Mouse (Mus musculus) urinary bladder, postnatal 10 days (tissue): ENCODE measurements around the gene Nr2c2ap.

ENCODE experiments used
- DNase-seq: peaks from one replicate; pipeline ENCODE4 v3.0.0; 2022; ENCODE audit warnings: low spot score

Gene Nr2c2ap

GRCm38 (mm10) chr8:70120667-70121066, 10.5 kb upstream of the Nr2c2ap start, which contains the start of gene Ncan:
Ncan (minus strand) TSS chr8:70120873.
- DNase-seq = no peak

GRCm38 (mm10) chr8:70122863-70123262, 8.3 kb upstream of the Nr2c2ap start:
- DNase-seq = no peak

GRCm38 (mm10) chr8:70124992-70125391, 6.1 kb upstream of the Nr2c2ap start:
- no peak for DNase-seq

- no peak for DNase-seq
Measured at GRCm38 (mm10) chr8:70128435-70128834, 2.7 kb upstream of the Nr2c2ap start.

GRCm38 (mm10) chr8:70129309-70129952, 1.7 kb upstream of the Nr2c2ap start:
- no peak for DNase-seq

- no peak for DNase-seq
Measured at GRCm38 (mm10) chr8:70130066-70130465, 1.1 kb upstream of the Nr2c2ap start.

- no peak for DNase-seq
Measured at GRCm38 (mm10) chr8:70134086-70134485, 3.0 kb downstream of the Nr2c2ap start.

GRCm38 (mm10) chr8:70134931-70135330, 3.8 kb downstream of the Nr2c2ap start:
- DNase-seq = no peak

GRCm38 (mm10) chr8:70136591-70136990, 5.5 kb downstream of the Nr2c2ap start:
- no peak for DNase-seq

- DNase-seq = no peak
Measured at GRCm38 (mm10) chr8:70137890-70138289, 6.8 kb downstream of the Nr2c2ap start.

GRCm38 (mm10) chr8:70139026-70139857, 8.1 kb downstream of the Nr2c2ap start, which contains the start of the genes Rfxank, Borcs8 and Mef2b:
Rfxank (minus strand) TSS chr8:70139154.
Borcs8 (plus strand) TSS chr8:70139499.
Mef2b (plus strand) TSS chr8:70139711.
- peak; percentile 95 for DNase-seq

GRCm38 (mm10) chr8:70139981-70140380, 8.8 kb downstream of the Nr2c2ap start:
- no peak for DNase-seq

- no peak for DNase-seq
Measured at GRCm38 (mm10) chr8:70147678-70148607, 16.8 kb downstream of the Nr2c2ap start.

- no peak for DNase-seq
Measured at GRCm38 (mm10) chr8:70150158-70150557, 19.0 kb downstream of the Nr2c2ap start.

GRCm38 (mm10) chr8:70152537-70153257, 21.6 kb downstream of the Nr2c2ap start:
- DNase-seq = no peak

- no peak for DNase-seq
Measured at GRCm38 (mm10) chr8:70157240-70157800, 26.2 kb downstream of the Nr2c2ap start.

- DNase-seq = no peak
Measured at GRCm38 (mm10) chr8:70158069-70158853, 27.1 kb downstream of the Nr2c2ap start.

GRCm38 (mm10) chr8:70159211-70159610, 28.1 kb downstream of the Nr2c2ap start:
- no peak for DNase-seq

GRCm38 (mm10) chr8:70160015-70160414, 28.9 kb downstream of the Nr2c2ap start:
- DNase-seq = no peak

GRCm38 (mm10) chr8:70163316-70163715, 32.2 kb downstream of the Nr2c2ap start:
- no peak for DNase-seq
